Mouse (Mus musculus): ENCODE measurements around the gene Kansl2.

GRCm38 (mm10) chr15:98512232-98512631 is 21.8 kb downstream of the Kansl2 start:
- TF ChIP-seq CTCF (IDR thresholded peaks at IDR 0.05; ENCODE audit: control insufficient read depth, insufficient read depth, insufficient read length) (no peak), FOSL1 (IDR thresholded peaks at IDR 0.05; ENCODE audit: insufficient read depth, low read length, poor library complexity, severe bottlenecking) (no peak), USF1 (IDR thresholded peaks at IDR 0.05; ENCODE audit: low read depth) (no peak), MAX (IDR thresholded peaks at IDR 0.05) (no peak), MYOG (IDR thresholded peaks at IDR 0.05; ENCODE audit: control insufficient read depth, extremely low read depth, insufficient read length) (no peak)

All from C2C12 (cell line).